Mouse (Mus musculus) olfactory bulb, adult 2 months (tissue): Measurements from ENCODE around the gene Dvl2.

ENCODE experiments used
- CTCF ChIP-seq: fragments of 200-500 bp; IDR thresholded peaks from 2 replicates; pipeline ENCODE4 v1.5.1; 2012; ENCODE audit warnings: low read depth, mild to moderate bottlenecking, low read length, moderate library complexity; ENCODE audit not compliant: insufficient read depth
- POLR2A ChIP-seq: fragments of 200-500 bp; IDR thresholded peaks from 2 replicates; pipeline ENCODE4 v1.6.1; 2012; ENCODE audit warnings: mild to moderate bottlenecking, low read depth, low read length, moderate library complexity; ENCODE audit not compliant: insufficient read depth

- TF ChIP-seq CTCF (no peak), POLR2A (no peak)
Measured at GRCm38 (mm10) chr11:70031321-70031670, 30.9 kb downstream of the Dvl2 start.
